9 mouse cellular contexts compared by ENCODE assay signal in the genomic region with DNA sequence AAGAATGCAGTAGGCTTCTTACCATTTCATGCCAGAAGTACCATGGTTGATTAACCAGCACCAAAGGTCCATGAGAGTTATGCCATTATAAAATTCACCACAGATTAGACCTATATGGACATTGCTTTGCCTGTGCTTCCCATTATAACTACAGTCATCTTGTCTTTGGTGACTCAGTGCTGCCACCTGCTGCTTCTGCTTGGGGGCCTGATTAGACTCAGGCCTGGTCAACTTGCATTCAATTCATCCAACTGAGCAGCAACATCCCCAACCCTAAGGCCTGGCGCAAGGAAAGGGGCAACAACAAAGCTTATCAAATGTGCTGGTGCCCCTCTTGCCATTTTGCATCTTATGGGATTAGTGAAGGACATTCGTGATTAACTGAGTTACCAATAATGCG. TPM values are rescaled to one million over a fixed set of nuclear protein-coding genes. Genes with fewer than 3 reads are reported as not detected.
DNase-seq lines count a peak whose midpoint lies in the region; ATAC-seq and TF ChIP-seq lines count a peak whose summit lies in the region.
"Had no signal": no experiment of that assay in that cellular context is flagged by ENCODE, and none has a peak within 500 bp of the region (broad histone marks: within the 10 kb centered on the region; RNA-seq: fewer than 3 reads in every experiment).

No protein-coding gene starts in this region.

- no peaks in the 10 kb centered on the region; the same call in 1 of the 2 replicates for H3K4me1 ChIP-seq in cerebellum, adult 2 months (ENCODE audit: control insufficient read depth, insufficient read depth, low read length)
- H3K4me1 ChIP-seq in lung, adult 2 months (ENCODE audit: control insufficient read depth, insufficient read depth, low read length) = peaks cover 6% of the 10 kb centered on the region

- TF ChIP-seq POLR2A in cerebellum, adult 2 months (IDR thresholded peaks at IDR 0.05; ENCODE audit: borderline replicate concordance, insufficient read depth, low read length) = no peak
- TF ChIP-seq POLR2A in lung, adult 2 months (IDR thresholded peaks at IDR 0.05; ENCODE audit: borderline replicate concordance, extremely low read depth, low read depth, low read length) = no peak

- peak; percentile 80 to 82 for DNase-seq in B cell, adult 2 months
- DNase-seq in MEL-GATA-1-ER (ENCODE audit: extremely low read depth, low read depth) = peak; percentile 46
- DNase-seq in cerebellum, adult 2 months = peak; percentile 72 to 79
- DNase-seq in gastrocnemius, adult 8-10 months (ENCODE audit: low spot score in 2 of 2) = peak; percentile 61 to 69
- peak; percentile 87 to 94 for DNase-seq in kidney, postnatal 25 days
- DNase-seq in lung, adult 2 months = peak; percentile 84
- peak; percentile 52 for DNase-seq in right cerebral cortex, postnatal 25 days

- no peak for ATAC-seq in inflammation-experienced regulatory T-cells, adult 6 months

- peak; percentile 79 for TF ChIP-seq CTCF in cerebellum, adult 2 months (IDR thresholded peaks at IDR 0.05; ENCODE audit: borderline replicate concordance, insufficient read depth, low read depth, low read length)
- peak; percentile 89 for TF ChIP-seq CTCF in lung, adult 2 months (IDR thresholded peaks at IDR 0.05; ENCODE audit: insufficient read depth, low read length)

- no peaks in the 10 kb centered on the region for H3K27me3 ChIP-seq in cerebellum, adult 2 months (ENCODE audit: control insufficient read depth, insufficient read depth, low read length)
- H3K27me3 ChIP-seq: limb, embryonic 15.5 days had no signal

- 94% methylated on average over 3 of the region's 3 CpGs for WGBS in cerebellum, adult 2 months
- WGBS in lung, adult 2 months = 89% methylated on average over 3 of the region's 3 CpGs

- H3K4me3 ChIP-seq in cerebellum, adult 2 months (replicated peaks; ENCODE audit: insufficient read depth, low read depth, low read length) = no peak overlapping the region
- H3K4me3 ChIP-seq in lung, adult 2 months (replicated peaks; ENCODE audit: extremely low read depth, low read depth, low read length) = no peak overlapping the region
- H3K4me3 ChIP-seq: limb, embryonic 15.5 days had no signal

- no peak overlapping the region for H3K27ac ChIP-seq in cerebellum, adult 2 months (ENCODE audit: insufficient read depth, low read length)
- H3K27ac ChIP-seq: limb, embryonic 15.5 days had no signal

RNA-seq across cellular contexts. Expression of gene Zfp1, which starts 19.3 kb away (rescaled TPM):
- 23.7 and 26.0 TPM in 2 replicates for polyA plus RNA-seq in cerebellum, adult 2 months (2012; rRNA removed)
- total RNA-seq in gastrocnemius, adult 8-10 months (2022) = 10 to 100 TPM in 1 of 4 experiments, 1 to 10 TPM in 3; 7.8 to 10.6 (median 8.7) TPM
- 3.6 and 4.8 TPM in 2 replicates for polyA plus RNA-seq in lung, adult 2 months (2012; rRNA removed)
- polyA plus RNA-seq in inflammation-experienced regulatory T-cells, adult 6 months (2017; shearing (Covaris generic)) = 10 to 100 TPM; 15.6 to 46.2 (median 33.0) TPM

RNA-seq across cellular contexts. Expression of gene Ctrb1, which starts 28.3 kb away (rescaled TPM):
- polyA plus RNA-seq in cerebellum, adult 2 months (2012; rRNA removed) = 0.29 and 0.33 TPM in 2 replicates
- under 1 TPM in 1 of 4 experiments, not detected in 3; 0.35 TPM for total RNA-seq in gastrocnemius, adult 8-10 months (2022)
- 1.5 and 59.1 TPM in 2 replicates for polyA plus RNA-seq in lung, adult 2 months (2012; rRNA removed)
- not detected for polyA plus RNA-seq in inflammation-experienced regulatory T-cells, adult 6 months (2017; shearing (Covaris generic))

RNA-seq across cellular contexts. Expression of gene Ldhd, which starts 32.3 kb away (rescaled TPM):
- polyA plus RNA-seq in cerebellum, adult 2 months (2012; rRNA removed) = 22.9 and 24.4 TPM in 2 replicates
- 10 to 100 TPM; 28.8 to 37.2 (median 31.5) TPM for total RNA-seq in gastrocnemius, adult 8-10 months (2022)
- 8.8 and 9.4 TPM in 2 replicates for polyA plus RNA-seq in lung, adult 2 months (2012; rRNA removed)
- 1 to 10 TPM in 1 of 3 experiments, under 1 TPM in 2; 0.36 to 1.2 (median 0.95) TPM for polyA plus RNA-seq in inflammation-experienced regulatory T-cells, adult 6 months (2017; shearing (Covaris generic))
